Mouse (Mus musculus) G1E (cell line): Measurements from ENCODE around the gene Gm10024. TPM values are rescaled to one million over a fixed set of nuclear protein-coding genes. Genes with fewer than 3 reads are reported as not detected.
"Not testable (repeated sequence)": the region's sequence is repeated elsewhere in the genome, so short reads cannot be mapped to it uniquely, and the experiment has no call there.

Experiments
- ATAC-seq: 2 replicates; pipeline ENCODE4 v1.8.0; 2016; ENCODE audit warnings: mild to moderate bottlenecking; ENCODE audit not compliant: insufficient number of reproducible peaks, poor library complexity, low FRiP score, severe bottlenecking; ENCODE audit errors: extremely low read depth
- DNase-seq: peaks from one replicate; pipeline ENCODE4 v3.0.0; 2012; ENCODE audit warnings: low spot score
- H3K27me3 ChIP-seq: 2 replicates; pipeline ENCODE4 v1.6.1; 2012; ENCODE audit warnings: mild to moderate bottlenecking, low read length, inconsistent platforms; ENCODE audit not compliant: insufficient read depth
- H3K36me3 ChIP-seq: replicated peaks from 2 replicates; pipeline ENCODE3; 2012; ENCODE audit warnings: mild to moderate bottlenecking, inconsistent platforms
- H3K4me1 ChIP-seq: 2 replicates; pipeline ENCODE4 v1.6.1; 2012; ENCODE audit warnings: low read depth, low read length, inconsistent platforms, mixed read lengths; ENCODE audit not compliant: insufficient read depth
- H3K4me3 ChIP-seq: 2 replicates; pipeline ENCODE4 v1.5.1; 2012; ENCODE audit warnings: low read depth, mild to moderate bottlenecking, inconsistent platforms, low read length, moderate library complexity, mixed read lengths
- H3K9me3 ChIP-seq: replicated peaks from 2 replicates; pipeline ENCODE4 v1.6.1; 2012; ENCODE audit warnings: inconsistent platforms
- CTCF ChIP-seq: IDR thresholded peaks from 2 replicates; pipeline ENCODE4 v1.5.1; 2012; ENCODE audit warnings: low read depth, low read length, inconsistent platforms, mixed read lengths
- GATA1 ChIP-seq: IDR thresholded peaks from 2 replicates; pipeline ENCODE4 v1.6.1; 2012; ENCODE audit warnings: borderline replicate concordance, low read length, inconsistent platforms, mixed read lengths
- GATA2 ChIP-seq: IDR thresholded peaks from 2 replicates; pipeline ENCODE4 v1.6.1; 2012; ENCODE audit warnings: low read depth, low read length, inconsistent platforms, borderline replicate concordance
- POLR2AphosphoS5 ChIP-seq: IDR thresholded peaks from 2 replicates; pipeline ENCODE4 v1.6.1; 2012; ENCODE audit warnings: low read depth, low read length, inconsistent platforms; ENCODE audit not compliant: insufficient replicate concordance
- TAL1 ChIP-seq: conservative IDR thresholded peaks from 2 replicates; pipeline ENCODE4 v1.6.1; 2012; ENCODE audit warnings: low read depth, low read length, inconsistent platforms, mixed read lengths
- polyA plus RNA-seq: library from polyadenylated mRNA; stranded (reverse); fragments of >175 nt; gene quantifications from 2 replicates; pipeline ENCODE4 v1.2.3, GENCODE M21; 2012
- total RNA-seq, 2 experiments: library from RNA; stranded (forward) in 1 of 2; stranded (reverse) in 1 of 2; fragments of 200-1000 nt in 1 of 2; fragments of >200 nt in 1 of 2; fragmentation: Nextera tagmentation in 1 of 2; gene quantifications; 2 replicates each; pipeline ENCODE4 v1.2.3; 2014 to 2017

Gene Gm10024
- total and polyA plus RNA-seq, 3 experiments: not detected

GRCm38 (mm10) chr10:77706326-77706725, 4.9 kb upstream of the Gm10024 start, which contains the start of gene Gm10272:
Gm10272 (plus strand) TSS chr10:77706626.
- Histone ChIP-seq H3K27me3 (peaks cover 9% of the 10 kb centered on the region), H3K36me3 (no peaks in the 10 kb centered on the region), H3K4me1 (no peaks in the 10 kb centered on the region), H3K4me3 (no peak within 1 kb of the TSS), H3K9me3 (no peaks in the 10 kb centered on the region)
- ATAC-seq (no peak), DNase-seq (no peak)
- TF ChIP-seq POLR2AphosphoS5: no peak
- no peak for TF ChIP-seq GATA2
- TF ChIP-seq GATA1: no peak
- no peak for TF ChIP-seq CTCF
- no peak for TF ChIP-seq TAL1

GRCm38 (mm10) chr10:77709831-77710230, 1.4 kb upstream of the Gm10024 start:
- H3K4me1 ChIP-seq: no peaks in the 10 kb centered on the region
- ATAC-seq: no peak
- H3K36me3 ChIP-seq: no peaks in the 10 kb centered on the region
- H3K4me3 ChIP-seq: no peak overlapping the region
- TF ChIP-seq CTCF (no peak), GATA2 (no peak), GATA1 (no peak), POLR2AphosphoS5 (no peak), TAL1 (no peak)
- DNase-seq: no peak
- H3K9me3 ChIP-seq: no peaks in the 10 kb centered on the region
- peaks cover 17% of the 10 kb centered on the region for H3K27me3 ChIP-seq

- H3K27me3 ChIP-seq: peaks cover 21% of the 10 kb centered on the region
- no peaks in the 10 kb centered on the region for H3K36me3 ChIP-seq
- H3K4me3 ChIP-seq: no peak overlapping the region
- TF ChIP-seq GATA1 (no peak), POLR2AphosphoS5 (no peak), CTCF (no peak), GATA2 (no peak), TAL1 (no peak)
- DNase-seq: no peak
- ATAC-seq: no peak
- no peaks in the 10 kb centered on the region for H3K9me3 ChIP-seq
- H3K4me1 ChIP-seq: no peaks in the 10 kb centered on the region
Observed at GRCm38 (mm10) chr10:77713734-77714133, 2.5 kb downstream of the Gm10024 start.

GRCm38 (mm10) chr10:77715507-77715906, 4.2 kb downstream of the Gm10024 start, which contains the start of gene Gm10142:
Gm10142 (plus strand) TSS chr10:77715807.
- H3K36me3 ChIP-seq: no peaks in the 10 kb centered on the region
- no peaks in the 10 kb centered on the region for H3K4me1 ChIP-seq
- DNase-seq (no peak), ATAC-seq (no peak)
- peaks cover 20% of the 10 kb centered on the region for H3K27me3 ChIP-seq
- no peak within 1 kb of the TSS for H3K4me3 ChIP-seq
- peaks cover 1% of the 10 kb centered on the region for H3K9me3 ChIP-seq
- TF ChIP-seq POLR2AphosphoS5 (no peak), TAL1 (no peak), CTCF (no peak), GATA2 (no peak), GATA1 (no peak)

- H3K4me1 ChIP-seq, H3K9me3 ChIP-seq, H3K36me3 ChIP-seq, H3K27me3 ChIP-seq, ATAC-seq, H3K4me3 ChIP-seq, DNase-seq: not testable (repeated sequence)
Observed at GRCm38 (mm10) chr10:77720299-77720698, 9.0 kb downstream of the Gm10024 start, which contains the start of gene Krtap12-1. Krtap12-1 (plus strand) TSS chr10:77720599.

GRCm38 (mm10) chr10:77724855-77725254, 13.6 kb downstream of the Gm10024 start:
- no peak overlapping the region for H3K4me3 ChIP-seq
- DNase-seq (no peak), ATAC-seq (no peak)
- H3K36me3 ChIP-seq: no peaks in the 10 kb centered on the region
- H3K4me1 ChIP-seq: no peaks in the 10 kb centered on the region
- H3K27me3 ChIP-seq: peaks cover 5% of the 10 kb centered on the region; the same call in 1 of the 2 replicates
- H3K9me3 ChIP-seq: peaks cover 4% of the 10 kb centered on the region
- TF ChIP-seq GATA1 (no peak), POLR2AphosphoS5 (no peak), GATA2 (no peak), CTCF (no peak), TAL1 (no peak)

GRCm38 (mm10) chr10:77726186-77726585, 14.9 kb downstream of the Gm10024 start, which contains the start of gene Gm10100:
Gm10100 (plus strand) TSS chr10:77726486.
- Histone ChIP-seq H3K9me3 (no peaks in the 10 kb centered on the region), H3K4me3 (no peak within 1 kb of the TSS), H3K27me3 (no peaks in the 10 kb centered on the region), H3K4me1 (no peaks in the 10 kb centered on the region), H3K36me3 (no peaks in the 10 kb centered on the region)
- no peak for DNase-seq
- TF ChIP-seq CTCF (no peak), GATA1 (no peak), POLR2AphosphoS5 (no peak), TAL1 (no peak), GATA2 (no peak)
- ATAC-seq: no peak
